Mouse (Mus musculus) frontal cortex, adult (tissue): ENCODE results near the gene Setdb1.
"Not testable (repeated sequence)": the region's sequence is repeated elsewhere in the genome, so short reads cannot be mapped to it uniquely, and the experiment has no call there.

Source experiments
- ATAC-seq: cut with Nextera tagmentation; 2 replicates; pipeline ENCODE4 v1.9.2; 2017; ENCODE audit warnings: mild to moderate bottlenecking, moderate library complexity, mixed read lengths; ENCODE audit not compliant: low TSS enrichment

The Setdb1 gene

DNA sequence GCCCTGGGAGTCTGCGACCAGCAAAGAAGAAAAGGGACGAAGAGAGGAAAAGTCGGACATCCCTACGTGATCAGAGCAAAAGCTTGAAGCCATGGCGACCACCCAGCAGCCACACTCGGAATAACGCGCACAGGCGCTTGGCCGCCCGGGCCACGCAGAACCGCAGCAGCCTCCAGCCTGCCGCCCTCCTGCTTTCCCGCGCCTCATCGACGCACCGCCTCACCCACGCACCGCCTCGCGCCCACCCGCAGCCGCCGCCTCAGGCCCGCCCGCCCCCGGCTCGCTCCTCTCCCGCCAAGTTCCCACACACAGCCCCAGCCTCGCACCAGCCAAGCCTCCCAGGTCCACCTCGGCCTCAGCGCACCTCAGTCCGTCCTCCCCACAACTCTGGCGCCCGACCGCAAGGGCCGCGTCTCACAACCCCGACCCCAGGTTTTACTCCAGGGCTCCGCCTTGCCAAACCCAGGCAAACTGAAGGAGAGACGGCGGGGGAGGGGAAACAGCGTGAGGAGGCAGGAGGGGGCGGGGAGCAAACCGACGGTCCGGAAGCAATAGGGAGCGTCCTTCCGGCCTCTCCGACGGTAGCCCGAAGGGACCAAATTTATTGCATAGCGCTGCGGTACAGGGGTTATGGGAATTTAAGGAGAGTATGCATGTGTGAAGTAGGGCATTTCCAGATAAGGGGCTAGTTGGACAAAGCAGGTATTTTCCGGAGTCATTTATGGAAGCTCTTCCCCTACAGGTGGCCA is at the start of gene Setdb1:
TSS of gene Setdb1 (minus strand) at position 502 of the 749 bp plus-strand sequence.
- peak; percentile 78 for ATAC-seq

- no peak for ATAC-seq
Observed at GRCm38 (mm10) chr3:95402741-95403140, 45.7 kb upstream of the Setdb1 start, which contains the start of gene 4930558C23Rik. 4930558C23Rik (minus strand) TSS chr3:95402841.

DNA sequence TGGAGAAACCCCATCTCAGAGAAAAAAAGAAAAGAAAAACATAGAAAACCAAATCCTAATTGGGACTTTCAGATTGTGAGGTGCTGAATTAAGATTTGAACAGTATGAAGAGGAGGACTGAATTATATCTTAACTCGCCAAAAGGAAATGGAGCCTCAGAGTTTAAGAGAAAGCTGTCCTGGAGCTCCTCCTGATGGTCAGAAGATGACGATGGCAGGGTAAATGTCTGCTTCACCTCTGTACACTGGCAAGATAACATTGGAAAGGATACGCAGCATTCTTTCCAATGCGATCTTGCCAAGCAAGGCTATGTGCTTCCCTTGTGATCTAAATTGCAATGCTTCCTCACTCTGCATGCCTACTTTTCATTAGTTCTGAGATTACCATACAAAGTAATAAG is 37.4 kb upstream of the Setdb1 start:
- ATAC-seq: no peak

- ATAC-seq: no peak
Observed at GRCm38 (mm10) chr3:95385401-95386075, 28.5 kb upstream of the Setdb1 start.

DNA sequence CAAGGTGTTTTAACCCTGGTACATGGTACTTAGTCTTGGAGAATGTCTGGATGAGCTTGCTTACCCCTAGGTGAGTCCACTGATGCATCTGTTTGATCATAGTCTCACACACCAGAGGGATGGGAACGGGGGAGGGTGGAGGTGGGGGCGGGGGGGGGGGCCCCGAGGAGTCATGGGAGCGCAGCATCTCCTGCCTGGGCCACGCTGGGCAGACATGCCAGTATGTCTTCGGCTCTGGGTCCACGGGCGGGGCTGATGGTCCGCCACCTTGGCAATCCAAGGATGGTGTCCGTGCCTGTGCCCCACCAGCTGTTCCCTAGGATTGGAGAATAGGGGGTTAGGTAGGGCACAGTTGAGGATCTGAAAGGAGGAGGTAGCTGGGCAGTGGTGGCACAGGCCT is 16.2 kb upstream of the Setdb1 start:
- no peak for ATAC-seq

GRCm38 (mm10) chr3:95370101-95370500 is 13.1 kb upstream of the Setdb1 start:
- ATAC-seq: no peak

- ATAC-seq: not testable (repeated sequence)
Observed at GRCm38 (mm10) chr3:95360276-95360675, 3.3 kb upstream of the Setdb1 start.

DNA sequence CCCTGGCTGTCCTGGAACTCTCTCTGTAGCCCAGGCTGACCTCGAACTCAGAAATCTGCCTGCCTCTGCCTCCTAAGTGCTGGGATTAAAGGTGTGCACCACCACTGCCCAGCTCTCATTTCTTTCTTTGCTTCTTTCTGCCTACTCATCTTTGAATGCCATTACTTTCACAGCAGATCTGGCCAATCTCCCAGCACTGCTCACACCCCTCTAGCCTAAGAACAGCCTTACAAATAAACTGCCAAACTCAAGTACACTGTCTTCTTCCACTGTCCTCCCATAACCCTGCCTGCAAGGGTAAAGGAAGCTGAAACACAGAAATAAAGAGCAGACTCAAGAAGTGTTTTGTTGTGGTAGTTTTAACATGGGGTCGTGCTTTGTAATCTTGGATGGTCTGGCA is 744 bp upstream of the Setdb1 start:
- 0 out of 2 replicates have a peak, but pooled peaks have one; percentile 16 for ATAC-seq

GRCm38 (mm10) chr3:95355911-95356544 is 974 bp downstream of the Setdb1 start:
- ATAC-seq: peak; percentile 74

DNA sequence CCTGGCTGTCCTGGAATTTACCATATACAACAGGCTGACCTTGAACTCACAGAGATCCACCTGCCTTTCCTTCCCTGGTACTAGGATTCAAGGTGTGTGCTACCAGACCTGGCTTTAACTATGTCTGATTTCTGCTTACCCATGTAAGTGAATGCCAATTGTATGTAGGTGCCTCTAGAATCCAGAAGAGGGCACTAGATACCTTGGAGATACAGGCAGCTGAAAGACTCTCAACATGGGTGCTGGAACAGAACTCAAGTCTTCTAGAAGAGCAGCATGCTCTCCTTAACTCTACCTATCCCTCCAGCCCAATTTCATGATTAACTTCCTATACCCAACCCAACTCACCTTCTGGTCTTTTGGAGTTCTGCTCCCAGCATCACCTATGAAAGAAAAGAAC is 7.5 kb downstream of the Setdb1 start:
- ATAC-seq: peak; percentile 55; the same call in 1 of the 2 replicates

GRCm38 (mm10) chr3:95348343-95348742 is 8.7 kb downstream of the Setdb1 start:
- ATAC-seq: not testable (repeated sequence)

GRCm38 (mm10) chr3:95346454-95346853 is 10.5 kb downstream of the Setdb1 start:
- no peak for ATAC-seq

DNA sequence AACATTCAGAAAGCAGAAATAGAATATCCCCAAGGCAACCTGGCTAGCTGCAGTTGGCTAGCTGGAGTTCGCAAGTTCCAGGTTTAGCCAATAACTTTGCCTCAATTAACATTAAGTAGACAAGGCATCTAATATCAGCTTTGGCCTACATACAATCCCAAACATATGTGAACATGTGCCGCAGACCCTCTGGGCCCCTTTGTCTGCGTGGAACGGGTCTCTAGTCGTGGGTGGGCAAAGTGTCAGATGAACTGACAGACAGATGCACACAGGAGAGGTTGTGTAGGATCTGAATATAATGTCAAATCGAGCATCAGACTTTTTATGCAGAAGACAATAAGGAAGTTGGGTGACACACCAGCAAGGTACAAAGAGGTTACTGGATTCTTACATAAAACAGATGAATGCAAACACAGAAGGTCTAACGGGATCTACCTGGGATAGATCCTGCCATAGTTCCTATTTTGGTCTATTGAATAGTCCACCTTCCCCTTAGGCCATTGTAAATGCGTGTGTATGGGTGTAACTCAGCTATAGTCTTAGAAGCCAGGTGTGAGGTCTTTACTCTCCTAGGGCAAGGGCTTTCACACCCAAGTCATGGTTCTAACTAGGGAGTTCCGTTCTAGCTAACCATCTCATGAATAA is 13.5 kb downstream of the Setdb1 start:
- not testable (repeated sequence) for ATAC-seq

- ATAC-seq: no peak
Observed at GRCm38 (mm10) chr3:95338251-95338650, 18.8 kb downstream of the Setdb1 start.

GRCm38 (mm10) chr3:95337345-95337744 is 19.7 kb downstream of the Setdb1 start:
- ATAC-seq: no peak

- ATAC-seq: no peak
Observed at GRCm38 (mm10) chr3:95331528-95331927, 25.5 kb downstream of the Setdb1 start.

- no peak for ATAC-seq
Observed at GRCm38 (mm10) chr3:95328803-95329404, 28.1 kb downstream of the Setdb1 start.

- no peak for ATAC-seq
Observed at GRCm38 (mm10) chr3:95324454-95325144, 32.4 kb downstream of the Setdb1 start.

GRCm38 (mm10) chr3:95323429-95323828 is 33.6 kb downstream of the Setdb1 start:
- ATAC-seq: no peak

- no peak for ATAC-seq
Observed at GRCm38 (mm10) chr3:95319701-95320625, 37.0 kb downstream of the Setdb1 start.
